Mouse (Mus musculus) midbrain, embryonic 14.5 days (tissue): ENCODE data around the gene Pcnx2. TPM values are rescaled to one million over a fixed set of nuclear protein-coding genes. Genes with fewer than 3 reads are reported as not detected.

Experiments used
- ATAC-seq: fragments of 200-750 bp; cut with Nextera tagmentation; 2 replicates; pipeline ENCODE4 v1.8.0; 2017; ENCODE audit warnings: moderate number of reproducible peaks, moderate library complexity; ENCODE audit not compliant: low FRiP score, low TSS enrichment
- DNase-seq: peaks from one replicate; pipeline ENCODE4 v3.0.0-alpha.2; 2015
- H3K27ac ChIP-seq: fragments of 300-500 bp; sonication (generic); replicated peaks from 2 replicates; pipeline ENCODE4 v1.5.1; 2014; ENCODE audit warnings: mild to moderate bottlenecking, low read depth, low read length, moderate library complexity
- H3K27me3 ChIP-seq: fragments of 300-500 bp; sonication (generic); 2 replicates; pipeline ENCODE4 v1.6.1; 2014; ENCODE audit warnings: low read length, control low read depth, mixed read lengths; ENCODE audit not compliant: control insufficient read depth, insufficient read depth
- H3K36me3 ChIP-seq: fragments of 300-500 bp; sonication (generic); 2 replicates; pipeline ENCODE4 v1.6.1; 2014; ENCODE audit warnings: low read length, control low read depth; ENCODE audit not compliant: control insufficient read depth, insufficient read depth
- H3K4me1 ChIP-seq: fragments of 300-500 bp; sonication (generic); 2 replicates; pipeline ENCODE4 v1.6.1; 2014; ENCODE audit warnings: mild to moderate bottlenecking, antibody characterized with exemption, low read length, control low read depth; ENCODE audit not compliant: control insufficient read depth, insufficient read depth
- H3K4me2 ChIP-seq: fragments of 300-500 bp; sonication (generic); 2 replicates; pipeline ENCODE4 v1.6.1; 2014; ENCODE audit warnings: mild to moderate bottlenecking, low read length, moderate library complexity
- H3K4me3 ChIP-seq: fragments of 300-500 bp; sonication (generic); replicated peaks from 2 replicates; pipeline ENCODE4 v1.5.1; 2014; ENCODE audit warnings: low read depth, low read length
- H3K9ac ChIP-seq: fragments of 300-500 bp; sonication (generic); replicated peaks from 2 replicates; pipeline ENCODE4 v1.6.1; 2014; ENCODE audit warnings: mild to moderate bottlenecking, low read length, moderate library complexity
- H3K9me3 ChIP-seq: fragments of 300-500 bp; sonication (generic); 2 replicates; pipeline ENCODE4 v1.6.1; 2016; ENCODE audit warnings: low read length, control low read depth, mixed read lengths; ENCODE audit not compliant: control insufficient read depth
- WGBS: fragments of 180-500 bp; shearing (Covaris S2); extraction: QIAGEN DNeasy Blood & Tissue Kit; methylation state at CpG from one replicate; pipeline ENCODE4 v1.1.7; 2014; 5-methylcytosine and 5-hydroxymethylcytosine counted together
- polyA plus RNA-seq: library from polyadenylated mRNA; unstranded; fragments of >200 nt; fragmentation: Nextera tagmentation; extraction: Ambion mirVana; gene quantifications from 2 replicates; pipeline ENCODE4 v1.2.1, GENCODE M21; 2014

The Pcnx2 gene
- polyA plus RNA-seq, 1 experiment from 2014 or later: 3.9 TPM

GRCm38 (mm10) chr8:125920281-125920680, 22.2 kb upstream of the Pcnx2 start:
- H3K4me1 ChIP-seq: no peaks in the 10 kb centered on the region
- no peak for ATAC-seq
- H3K27me3 ChIP-seq: no peaks in the 10 kb centered on the region
- H3K9me3 ChIP-seq: no peaks in the 10 kb centered on the region
- no peak overlapping the region for H3K9ac ChIP-seq
- H3K4me3 ChIP-seq: no peak overlapping the region
- WGBS: 83% methylated on average over 10 of the region's 10 CpGs
- H3K27ac ChIP-seq: no peak overlapping the region
- no peak for DNase-seq
- H3K36me3 ChIP-seq: no peaks in the 10 kb centered on the region
- H3K4me2 ChIP-seq: no peak overlapping the region

GRCm38 (mm10) chr8:125919560-125919959, 21.4 kb upstream of the Pcnx2 start:
- 44% methylated on average over 8 of the region's 8 CpGs for WGBS
- DNase-seq (no peak), ATAC-seq (no peak)
- Histone ChIP-seq H3K4me2 (no peak overlapping the region), H3K9ac (no peak overlapping the region), H3K27ac (no peak overlapping the region), H3K27me3 (no peaks in the 10 kb centered on the region), H3K4me1 (no peaks in the 10 kb centered on the region), H3K4me3 (no peak overlapping the region), H3K36me3 (no peaks in the 10 kb centered on the region), H3K9me3 (no peaks in the 10 kb centered on the region)

GRCm38 (mm10) chr8:125918719-125919118, 20.6 kb upstream of the Pcnx2 start:
- H3K4me3 ChIP-seq: no peak overlapping the region
- 90% methylated on average over 2 of the region's 2 CpGs for WGBS
- no peaks in the 10 kb centered on the region for H3K27me3 ChIP-seq
- no peak overlapping the region for H3K9ac ChIP-seq
- DNase-seq: no peak
- no peak overlapping the region for H3K4me2 ChIP-seq
- H3K9me3 ChIP-seq: no peaks in the 10 kb centered on the region
- H3K36me3 ChIP-seq: no peaks in the 10 kb centered on the region
- H3K27ac ChIP-seq: no peak overlapping the region
- no peak for ATAC-seq
- H3K4me1 ChIP-seq: no peaks in the 10 kb centered on the region

GRCm38 (mm10) chr8:125917013-125917412, 18.9 kb upstream of the Pcnx2 start:
- Histone ChIP-seq H3K27me3 (peaks cover 9% of the 10 kb centered on the region), H3K9ac (no peak overlapping the region), H3K36me3 (no peaks in the 10 kb centered on the region), H3K27ac (no peak overlapping the region), H3K4me3 (no peak overlapping the region), H3K9me3 (no peaks in the 10 kb centered on the region), H3K4me1 (no peaks in the 10 kb centered on the region), H3K4me2 (no peak overlapping the region)
- 83% methylated on average over 10 of the region's 10 CpGs for WGBS
- ATAC-seq (no peak), DNase-seq (no peak)

- 84% methylated on average over 9 of the region's 9 CpGs for WGBS
- H3K27me3 ChIP-seq: peaks cover 35% of the 10 kb centered on the region
- no peak overlapping the region for H3K4me3 ChIP-seq
- no peak overlapping the region for H3K4me2 ChIP-seq
- H3K9me3 ChIP-seq: no peaks in the 10 kb centered on the region
- ATAC-seq: no peak
- DNase-seq: no peak
- 0 out of 2 replicates have a peak, but pooled peaks cover 11% of the 10 kb centered on the region for H3K4me1 ChIP-seq
- no peaks in the 10 kb centered on the region for H3K36me3 ChIP-seq
- H3K9ac ChIP-seq: no peak overlapping the region
- H3K27ac ChIP-seq: no peak overlapping the region
These were observed 16.3 kb upstream of the Pcnx2 start for GRCm38 (mm10) chr8:125914386-125914785.

- Histone ChIP-seq H3K9ac (no peak overlapping the region), H3K4me1 (0 out of 2 replicates have a peak, but pooled peaks cover 11% of the 10 kb centered on the region), H3K27me3 (peaks cover 44% of the 10 kb centered on the region), H3K9me3 (no peaks in the 10 kb centered on the region), H3K4me2 (no peak overlapping the region), H3K27ac (no peak overlapping the region), H3K36me3 (no peaks in the 10 kb centered on the region), H3K4me3 (no peak overlapping the region)
- 81% methylated on average over 4 of the region's 4 CpGs for WGBS
- DNase-seq (no peak), ATAC-seq (no peak)
These were observed 15.1 kb upstream of the Pcnx2 start for GRCm38 (mm10) chr8:125913206-125913605.

GRCm38 (mm10) chr8:125911229-125911580, 13.1 kb upstream of the Pcnx2 start:
- H3K4me2 ChIP-seq: peak overlapping the region; percentile 95
- no peak overlapping the region for H3K27ac ChIP-seq
- WGBS: 3% methylated on average over 31 of the region's 31 CpGs
- H3K9ac ChIP-seq: peak overlapping the region; percentile 53; the same call in 1 of the 2 replicates
- no peaks in the 10 kb centered on the region for H3K36me3 ChIP-seq
- H3K4me1 ChIP-seq: 0 out of 2 replicates have a peak, but pooled peaks cover 11% of the 10 kb centered on the region
- no peaks in the 10 kb centered on the region for H3K9me3 ChIP-seq
- peaks cover 44% of the 10 kb centered on the region for H3K27me3 ChIP-seq
- ATAC-seq: no peak
- H3K4me3 ChIP-seq: peak overlapping the region; percentile 49
- no peak for DNase-seq

- Histone ChIP-seq H3K4me1 (0 out of 2 replicates have a peak, but pooled peaks cover 11% of the 10 kb centered on the region), H3K27ac (no peak within 1 kb of the TSS), H3K9ac (peak within 1 kb of the TSS; percentile 53; the same call in 1 of the 2 replicates), H3K9me3 (no peaks in the 10 kb centered on the region), H3K4me2 (peak within 1 kb of the TSS; percentile 95), H3K4me3 (peak within 1 kb of the TSS; percentile 49), H3K36me3 (no peaks in the 10 kb centered on the region), H3K27me3 (peaks cover 44% of the 10 kb centered on the region)
- DNase-seq: peak; percentile 61
- no peak for ATAC-seq
- under 1% methylated on average over 84 of the region's 93 CpGs for WGBS
These were observed 12.5 kb upstream of the Pcnx2 start, which contains the start of gene Map3k21 for GRCm38 (mm10) chr8:125910365-125911228. TSS of gene Map3k21 (plus strand) at chr8:125910450.
